Mouse (Mus musculus): ENCODE measurements around the gene Farsb.

Farsb gene

GRCm38 (mm10) chr1:78453886-78454285 is 34.8 kb downstream of the Farsb start:
- Histone ChIP-seq H3K36me3 (ENCODE audit: insufficient read depth, low read length) (peaks cover 92% of the 10 kb centered on the region), H3K4me3 (replicated peaks; ENCODE audit: low read length) (no peak overlapping the region), H3K4me1 (replicated peaks; ENCODE audit: low read depth, low read length) (peaks cover 8% of the 10 kb centered on the region; the same call in 1 of the 2 replicates)

GRCm38 (mm10) chr1:78452544-78452943 is 36.2 kb downstream of the Farsb start:
- Histone ChIP-seq H3K4me1 (replicated peaks; ENCODE audit: low read depth, low read length) (peaks cover 8% of the 10 kb centered on the region; the same call in 1 of the 2 replicates), H3K36me3 (ENCODE audit: insufficient read depth, low read length) (peaks cover 92% of the 10 kb centered on the region), H3K9me3 (ENCODE audit: low read length) (no peaks in the 10 kb centered on the region), H3K4me3 (replicated peaks; ENCODE audit: low read length) (no peak overlapping the region), H3K27me3 (ENCODE audit: insufficient read depth, low read length) (no peaks in the 10 kb centered on the region)
- TF ChIP-seq POU5F1 (IDR thresholded peaks at IDR 0.05; ENCODE audit: borderline replicate concordance, low read length), result no peak

More at GRCm38 (mm10) chr1:78453886-78454285, 34.8 kb downstream of the Farsb start:
- TF ChIP-seq POU5F1 (IDR thresholded peaks at IDR 0.05; ENCODE audit: borderline replicate concordance, low read length) (no peak), CTCF (conservative IDR thresholded peaks at IDR 0.05; ENCODE audit: low read length) (no peak), NANOG (IDR thresholded peaks at IDR 0.05; ENCODE audit: borderline replicate concordance, low read length) (no peak)
- no peaks in the 10 kb centered on the region for H3K9me3 ChIP-seq (ENCODE audit: low read length)
- H3K27me3 ChIP-seq (ENCODE audit: insufficient read depth, low read length), result no peaks in the 10 kb centered on the region

- peaks cover 8% of the 10 kb centered on the region; the same call in 1 of the 2 replicates for H3K4me1 ChIP-seq (replicated peaks; ENCODE audit: low read depth, low read length)
- TF ChIP-seq NANOG (IDR thresholded peaks at IDR 0.05; ENCODE audit: borderline replicate concordance, low read length), result no peak
- TF ChIP-seq POU5F1 (IDR thresholded peaks at IDR 0.05; ENCODE audit: borderline replicate concordance, low read length), result no peak
- TF ChIP-seq CTCF (conservative IDR thresholded peaks at IDR 0.05; ENCODE audit: low read length), result no peak
- H3K27me3 ChIP-seq (ENCODE audit: insufficient read depth, low read length), result no peaks in the 10 kb centered on the region
- no peak overlapping the region for H3K4me3 ChIP-seq (replicated peaks; ENCODE audit: low read length)
- no peaks in the 10 kb centered on the region for H3K9me3 ChIP-seq (ENCODE audit: low read length)
- H3K36me3 ChIP-seq (ENCODE audit: insufficient read depth, low read length), result peaks cover 91% of the 10 kb centered on the region
Observed at GRCm38 (mm10) chr1:78451070-78451854, 37.4 kb downstream of the Farsb start.

GRCm38 (mm10) chr1:78448091-78448490 is 40.6 kb downstream of the Farsb start:
- Histone ChIP-seq H3K27me3 (ENCODE audit: insufficient read depth, low read length) (no peaks in the 10 kb centered on the region), H3K36me3 (ENCODE audit: insufficient read depth, low read length) (peaks cover 93% of the 10 kb centered on the region), H3K4me1 (replicated peaks; ENCODE audit: low read depth, low read length) (peaks cover 8% of the 10 kb centered on the region; the same call in 1 of the 2 replicates), H3K9me3 (ENCODE audit: low read length) (no peaks in the 10 kb centered on the region), H3K4me3 (replicated peaks; ENCODE audit: low read length) (no peak overlapping the region)
- TF ChIP-seq CTCF (conservative IDR thresholded peaks at IDR 0.05; ENCODE audit: low read length), result no peak
- no peak for TF ChIP-seq NANOG (IDR thresholded peaks at IDR 0.05; ENCODE audit: borderline replicate concordance, low read length)
- no peak for TF ChIP-seq POU5F1 (IDR thresholded peaks at IDR 0.05; ENCODE audit: borderline replicate concordance, low read length)

GRCm38 (mm10) chr1:78446742-78447141 is 42.0 kb downstream of the Farsb start:
- no peak overlapping the region for H3K4me3 ChIP-seq (replicated peaks; ENCODE audit: low read length)
- no peak for TF ChIP-seq NANOG (IDR thresholded peaks at IDR 0.05; ENCODE audit: borderline replicate concordance, low read length)
- TF ChIP-seq POU5F1 (IDR thresholded peaks at IDR 0.05; ENCODE audit: borderline replicate concordance, low read length), result no peak
- TF ChIP-seq CTCF (conservative IDR thresholded peaks at IDR 0.05; ENCODE audit: low read length), result no peak
- peaks cover 14% of the 10 kb centered on the region; the same call in 1 of the 2 replicates for H3K4me1 ChIP-seq (replicated peaks; ENCODE audit: low read depth, low read length)
- H3K27me3 ChIP-seq (ENCODE audit: insufficient read depth, low read length), result no peaks in the 10 kb centered on the region
- peaks cover 91% of the 10 kb centered on the region for H3K36me3 ChIP-seq (ENCODE audit: insufficient read depth, low read length)
- H3K9me3 ChIP-seq (ENCODE audit: low read length), result no peaks in the 10 kb centered on the region

- H3K9me3 ChIP-seq (ENCODE audit: low read length), result no peaks in the 10 kb centered on the region
Observed at GRCm38 (mm10) chr1:78446232-78446631, 42.5 kb downstream of the Farsb start.

GRCm38 (mm10) chr1:78443056-78443455 is 45.6 kb downstream of the Farsb start:
- H3K36me3 ChIP-seq (ENCODE audit: insufficient read depth, low read length), result peaks cover 89% of the 10 kb centered on the region
- no peak overlapping the region for H3K4me3 ChIP-seq (replicated peaks; ENCODE audit: low read length)
- TF ChIP-seq POU5F1 (IDR thresholded peaks at IDR 0.05; ENCODE audit: borderline replicate concordance, low read length), result no peak
- TF ChIP-seq CTCF (conservative IDR thresholded peaks at IDR 0.05; ENCODE audit: low read length), result no peak
- TF ChIP-seq NANOG (IDR thresholded peaks at IDR 0.05; ENCODE audit: borderline replicate concordance, low read length), result no peak
- no peaks in the 10 kb centered on the region for H3K9me3 ChIP-seq (ENCODE audit: low read length)
- no peaks in the 10 kb centered on the region for H3K27me3 ChIP-seq (ENCODE audit: insufficient read depth, low read length)
- peaks cover 7% of the 10 kb centered on the region; the same call in 1 of the 2 replicates for H3K4me1 ChIP-seq (replicated peaks; ENCODE audit: low read depth, low read length)

More at GRCm38 (mm10) chr1:78446232-78446631, 42.5 kb downstream of the Farsb start:
- H3K27me3 ChIP-seq (ENCODE audit: insufficient read depth, low read length), result no peaks in the 10 kb centered on the region
- H3K4me3 ChIP-seq (replicated peaks; ENCODE audit: low read length), result no peak overlapping the region
- peaks cover 11% of the 10 kb centered on the region; the same call in 1 of the 2 replicates for H3K4me1 ChIP-seq (replicated peaks; ENCODE audit: low read depth, low read length)
- H3K36me3 ChIP-seq (ENCODE audit: insufficient read depth, low read length), result peaks cover 91% of the 10 kb centered on the region
- TF ChIP-seq NANOG (IDR thresholded peaks at IDR 0.05; ENCODE audit: borderline replicate concordance, low read length), result no peak
- no peak for TF ChIP-seq POU5F1 (IDR thresholded peaks at IDR 0.05; ENCODE audit: borderline replicate concordance, low read length)
- no peak for TF ChIP-seq CTCF (conservative IDR thresholded peaks at IDR 0.05; ENCODE audit: low read length)

- H3K4me3 ChIP-seq (replicated peaks; ENCODE audit: low read length), result no peak overlapping the region
- TF ChIP-seq POU5F1 (IDR thresholded peaks at IDR 0.05; ENCODE audit: borderline replicate concordance, low read length) (no peak), NANOG (IDR thresholded peaks at IDR 0.05; ENCODE audit: borderline replicate concordance, low read length) (no peak), CTCF (conservative IDR thresholded peaks at IDR 0.05; ENCODE audit: low read length) (no peak)
- no peaks in the 10 kb centered on the region for H3K9me3 ChIP-seq (ENCODE audit: low read length)
- H3K27me3 ChIP-seq (ENCODE audit: insufficient read depth, low read length), result no peaks in the 10 kb centered on the region
- peaks cover 7% of the 10 kb centered on the region; the same call in 1 of the 2 replicates for H3K4me1 ChIP-seq (replicated peaks; ENCODE audit: low read depth, low read length)
- H3K36me3 ChIP-seq (ENCODE audit: insufficient read depth, low read length), result peaks cover 77% of the 10 kb centered on the region
Observed at GRCm38 (mm10) chr1:78440716-78441115, 48.0 kb downstream of the Farsb start.

Data from E14TG2a.4 (cell line).